Mouse (Mus musculus) limb, embryonic 12.5 days (tissue): Measurements from ENCODE around the gene Lclat1. TPM values are rescaled to one million over a fixed set of nuclear protein-coding genes. Genes with fewer than 3 reads are reported as not detected.

Source experiments
- ATAC-seq: fragments of 200-750 bp; cut with Nextera tagmentation; 2 replicates; pipeline ENCODE4 v1.8.0; 2017; ENCODE audit warnings: low read depth, moderate TSS enrichment; ENCODE audit not compliant: insufficient number of reproducible peaks, insufficient read depth, low FRiP score, low TSS enrichment
- H3K27ac ChIP-seq: fragments of 300-500 bp; sonication (generic); 2 replicates; pipeline ENCODE4 v1.5.1; 2016; ENCODE audit warnings: mild to moderate bottlenecking, moderate library complexity
- H3K27me3 ChIP-seq: fragments of 300-500 bp; sonication (generic); 2 replicates; pipeline ENCODE4 v1.6.1; 2016; ENCODE audit warnings: mild to moderate bottlenecking, moderate library complexity
- H3K36me3 ChIP-seq: fragments of 300-500 bp; sonication (generic); 2 replicates; pipeline ENCODE4 v1.6.1; 2016; ENCODE audit warnings: mild to moderate bottlenecking, moderate library complexity
- H3K4me1 ChIP-seq: fragments of 300-500 bp; sonication (generic); replicated peaks from 2 replicates; pipeline ENCODE4 v1.6.1; 2016
- H3K4me2 ChIP-seq: fragments of 300-500 bp; sonication (generic); 2 replicates; pipeline ENCODE4 v1.6.1; 2016; ENCODE audit warnings: mild to moderate bottlenecking, moderate library complexity
- H3K4me3 ChIP-seq: fragments of 300-500 bp; sonication (generic); replicated peaks from 2 replicates; pipeline ENCODE4 v1.5.1; 2016; ENCODE audit warnings: mild to moderate bottlenecking
- H3K9ac ChIP-seq: fragments of 300-500 bp; sonication (generic); replicated peaks from 2 replicates; pipeline ENCODE4 v1.6.1; 2016; ENCODE audit warnings: mild to moderate bottlenecking, moderate library complexity
- H3K9me3 ChIP-seq: fragments of 300-500 bp; sonication (generic); 2 replicates; pipeline ENCODE4 v1.6.1; 2016; ENCODE audit warnings: mild to moderate bottlenecking, moderate library complexity
- WGBS: fragments of 180-500 bp; shearing (Covaris S2); methylation state at CpG from one replicate; pipeline ENCODE4 v1.1.7; 2016; 5-methylcytosine and 5-hydroxymethylcytosine counted together
- polyA plus RNA-seq: library from polyadenylated mRNA; unstranded; fragments of >200 nt; fragmentation: Nextera tagmentation; extraction: Ambion mirVana; gene quantifications from 2 replicates; pipeline ENCODE4 v1.2.1, GENCODE M21; 2016

Lclat1 gene
- polyA plus RNA-seq, 1 experiment from 2014 or later, result 7.5 TPM

DNA sequence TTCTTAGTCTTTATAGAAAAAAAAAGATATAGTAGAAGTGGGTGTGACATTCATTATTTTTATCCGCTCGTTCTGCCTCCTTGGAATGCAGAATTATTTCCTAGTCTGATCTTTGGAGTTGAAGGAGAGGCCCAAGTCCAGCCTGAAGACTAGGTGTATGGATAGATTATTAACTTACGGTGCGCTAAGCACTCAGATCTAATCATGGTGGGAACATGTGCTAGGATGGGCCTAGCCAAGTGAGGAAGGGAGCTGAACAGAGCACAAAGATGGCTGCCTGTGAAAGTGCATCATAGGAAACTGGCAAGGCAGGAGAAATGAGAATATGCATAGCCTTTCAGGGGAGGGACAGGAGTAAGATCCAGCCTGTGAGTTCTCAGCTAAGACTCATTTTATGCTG lies 5.4 kb downstream of the Lclat1 start:
- no peak overlapping the region for H3K27ac ChIP-seq
- no peaks in the 10 kb centered on the region for H3K9me3 ChIP-seq
- H3K4me3 ChIP-seq, result no peak overlapping the region
- no peak for ATAC-seq
- no peaks in the 10 kb centered on the region for H3K36me3 ChIP-seq
- H3K9ac ChIP-seq, result no peak overlapping the region
- H3K27me3 ChIP-seq, result no peaks in the 10 kb centered on the region
- no peak overlapping the region for H3K4me2 ChIP-seq
- H3K4me1 ChIP-seq, result peaks cover 12% of the 10 kb centered on the region; the same call in 1 of the 2 replicates
- WGBS, result 97% methylated on average over 4 of the region's 4 CpGs

DNA sequence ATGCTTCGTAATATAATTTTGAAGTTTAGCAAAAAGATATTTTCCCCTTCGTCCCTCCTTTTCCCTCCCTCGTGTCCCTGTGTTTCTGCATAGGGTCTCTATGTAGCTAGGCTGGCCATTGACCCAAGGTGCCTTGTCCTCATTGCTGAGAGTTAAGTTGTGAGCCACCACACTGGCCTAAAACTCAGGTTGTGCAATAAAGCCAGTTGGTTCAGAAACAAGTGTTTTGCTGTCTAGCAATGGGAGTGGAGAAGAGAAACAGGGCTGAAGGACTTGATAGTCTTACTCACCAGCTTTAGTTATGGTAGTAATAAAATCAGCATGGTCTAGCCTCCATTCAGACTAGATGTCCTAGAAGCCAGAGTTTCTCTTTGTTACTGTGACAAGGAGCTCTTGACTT lies 10.3 kb downstream of the Lclat1 start:
- no peak overlapping the region for H3K4me3 ChIP-seq
- H3K9ac ChIP-seq, result no peak overlapping the region
- H3K4me2 ChIP-seq, result no peak overlapping the region
- H3K27ac ChIP-seq, result no peak overlapping the region
- H3K9me3 ChIP-seq, result no peaks in the 10 kb centered on the region
- H3K27me3 ChIP-seq, result no peaks in the 10 kb centered on the region
- H3K36me3 ChIP-seq, result no peaks in the 10 kb centered on the region
- ATAC-seq, result no peak
- 92% methylated on average over 3 of the region's 3 CpGs for WGBS
- H3K4me1 ChIP-seq, result no peaks in the 10 kb centered on the region

DNA sequence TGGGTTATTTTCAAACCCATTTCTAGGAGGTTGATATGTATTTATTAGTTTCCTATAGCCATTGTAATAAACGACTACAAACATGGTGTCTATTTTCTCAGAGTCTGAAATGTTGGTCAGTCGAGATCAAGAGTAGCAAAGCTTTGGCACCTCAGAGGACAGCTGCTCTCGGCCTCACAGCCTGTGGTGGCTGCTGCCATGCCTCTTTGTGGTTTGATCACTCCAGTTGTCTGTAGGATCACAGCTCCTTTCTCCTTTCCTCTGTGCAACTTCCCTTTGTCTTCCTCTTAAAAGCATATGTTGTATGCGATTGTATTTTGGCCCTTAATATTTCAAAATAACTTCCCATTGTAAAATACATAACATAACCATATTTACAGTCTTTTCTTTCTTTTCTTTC lies 10.9 kb downstream of the Lclat1 start:
- H3K27me3 ChIP-seq, result no peaks in the 10 kb centered on the region
- H3K9me3 ChIP-seq, result no peaks in the 10 kb centered on the region
- no peaks in the 10 kb centered on the region for H3K4me1 ChIP-seq
- no peaks in the 10 kb centered on the region for H3K36me3 ChIP-seq
- ATAC-seq, result no peak
- H3K4me2 ChIP-seq, result no peak overlapping the region
- H3K4me3 ChIP-seq, result no peak overlapping the region
- 75% methylated on average over 4 of the region's 4 CpGs for WGBS
- H3K27ac ChIP-seq, result no peak overlapping the region
- H3K9ac ChIP-seq, result no peak overlapping the region

DNA sequence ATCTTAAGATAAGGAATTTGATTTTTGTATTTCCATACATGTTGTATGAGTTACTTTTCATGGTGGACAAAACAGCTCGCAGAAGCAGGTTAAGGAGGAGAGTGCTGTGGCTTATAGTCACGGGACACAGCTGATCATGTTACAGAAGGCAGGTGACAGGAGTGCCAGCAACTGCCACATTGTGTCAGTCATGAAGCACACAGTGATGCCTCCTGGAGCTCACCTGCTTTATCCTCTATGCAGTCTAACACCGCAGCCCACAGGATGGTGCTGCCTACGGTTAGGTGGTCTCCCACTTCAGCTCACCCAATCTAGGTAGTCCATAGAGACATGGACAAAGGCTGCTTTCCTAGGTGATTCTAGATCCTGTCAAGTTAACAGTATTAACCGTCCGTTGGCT lies 11.4 kb downstream of the Lclat1 start:
- H3K4me1 ChIP-seq, result no peaks in the 10 kb centered on the region
- H3K4me3 ChIP-seq, result no peak overlapping the region
- no peaks in the 10 kb centered on the region for H3K36me3 ChIP-seq
- H3K9me3 ChIP-seq, result no peaks in the 10 kb centered on the region
- WGBS, result 84% methylated on average over 6 of the region's 6 CpGs
- H3K27me3 ChIP-seq, result no peaks in the 10 kb centered on the region
- H3K9ac ChIP-seq, result no peak overlapping the region
- H3K4me2 ChIP-seq, result no peak overlapping the region
- no peak overlapping the region for H3K27ac ChIP-seq
- no peak for ATAC-seq

DNA sequence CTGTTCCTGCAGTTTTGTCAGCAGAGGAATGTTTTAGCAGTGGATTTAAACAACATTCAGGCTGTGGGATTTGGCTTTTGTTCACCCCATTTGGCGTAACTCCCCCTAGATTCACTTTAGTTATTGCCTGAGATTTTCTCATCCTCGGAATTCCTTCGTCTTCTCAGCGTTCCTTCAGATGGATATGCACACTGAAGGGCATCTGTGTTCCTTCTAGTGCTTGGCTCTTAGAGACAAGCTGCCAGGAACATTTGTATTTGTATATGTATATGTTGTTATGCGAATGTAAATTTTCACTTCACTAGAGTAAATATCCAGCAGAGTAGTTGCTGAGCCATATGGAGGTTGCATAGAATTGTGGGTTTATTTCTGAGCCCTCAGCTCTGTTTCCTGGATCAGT lies 12.8 kb downstream of the Lclat1 start:
- Histone ChIP-seq H3K4me3 (no peak overlapping the region), H3K9ac (no peak overlapping the region), H3K27ac (no peak overlapping the region), H3K4me2 (no peak overlapping the region), H3K36me3 (no peaks in the 10 kb centered on the region), H3K4me1 (no peaks in the 10 kb centered on the region), H3K27me3 (no peaks in the 10 kb centered on the region), H3K9me3 (no peaks in the 10 kb centered on the region)
- no peak for ATAC-seq
- 82% methylated on average over 5 of the region's 5 CpGs for WGBS

DNA sequence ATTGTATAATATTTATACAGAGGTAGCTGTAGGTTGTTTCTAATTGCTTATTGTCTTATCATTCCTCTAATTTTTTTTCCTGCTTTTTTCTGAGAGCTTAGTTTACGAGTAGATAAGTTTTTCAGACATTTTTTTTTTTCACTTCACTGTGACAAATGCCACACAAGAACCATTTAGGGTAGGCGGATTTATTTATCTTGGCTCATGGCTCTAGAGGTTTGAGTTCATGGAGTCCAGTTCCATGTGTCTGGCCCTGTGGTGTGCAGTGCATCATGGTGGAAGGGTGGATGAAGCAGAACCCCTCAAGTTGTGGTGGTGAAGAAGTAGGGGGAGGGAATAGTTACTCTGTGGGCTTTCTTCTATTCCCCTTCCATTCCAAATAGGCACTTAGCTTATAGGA lies 13.9 kb downstream of the Lclat1 start:
- Histone ChIP-seq H3K9ac (no peak overlapping the region), H3K4me1 (0 out of 2 replicates have a peak, but pooled peaks cover 3% of the 10 kb centered on the region), H3K4me2 (no peak overlapping the region), H3K36me3 (no peaks in the 10 kb centered on the region), H3K4me3 (no peak overlapping the region), H3K27ac (no peak overlapping the region), H3K9me3 (no peaks in the 10 kb centered on the region), H3K27me3 (no peaks in the 10 kb centered on the region)
- WGBS, result 91% methylated on average over 2 of the region's 2 CpGs
- ATAC-seq, result no peak

DNA sequence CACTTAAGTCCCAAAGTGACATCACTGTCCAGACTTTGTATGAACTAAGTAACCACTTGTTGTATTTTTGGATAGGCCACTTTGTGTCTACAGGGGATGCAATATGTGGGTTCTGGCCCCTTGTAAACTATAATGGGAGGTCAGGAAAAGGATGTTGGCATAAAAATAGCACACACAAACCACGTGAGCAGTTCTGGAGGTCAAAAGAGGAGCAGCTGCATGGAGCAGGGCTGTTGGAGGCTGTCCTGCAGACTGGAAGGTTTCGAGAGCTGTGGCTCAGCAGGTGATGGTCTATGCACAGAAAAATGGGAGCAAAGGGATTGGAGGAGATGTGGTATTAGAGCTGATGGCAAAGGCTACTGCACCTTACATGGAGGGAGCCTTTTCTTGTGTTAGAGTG lies 18.6 kb downstream of the Lclat1 start:
- WGBS, result 71% methylated on average over 2 of the region's 2 CpGs
- H3K27ac ChIP-seq, result no peak overlapping the region

DNA sequence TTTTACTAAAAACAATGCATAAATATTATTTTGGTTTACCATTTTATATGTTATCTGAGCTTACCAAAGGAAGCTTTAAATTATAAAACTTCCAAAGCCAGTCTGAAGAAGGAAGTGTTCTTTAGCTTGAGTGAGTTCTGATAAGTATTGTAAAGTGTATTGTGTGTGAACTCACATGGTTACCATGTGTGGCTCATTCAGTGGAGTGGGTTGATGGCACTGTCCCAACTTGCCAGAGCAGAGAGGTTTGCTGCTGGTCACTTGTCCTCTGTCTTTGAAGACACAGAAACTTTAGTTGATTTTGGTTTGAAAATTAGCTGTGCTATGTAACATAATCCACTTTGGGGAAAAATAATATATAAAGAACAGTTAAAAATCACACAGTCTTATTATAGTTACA lies 19.1 kb downstream of the Lclat1 start:
- no peaks in the 10 kb centered on the region for H3K27me3 ChIP-seq
- no peak for ATAC-seq
- H3K4me3 ChIP-seq, result no peak overlapping the region
- 0 out of 2 replicates have a peak, but pooled peaks cover 3% of the 10 kb centered on the region for H3K4me1 ChIP-seq
- H3K36me3 ChIP-seq, result no peaks in the 10 kb centered on the region
- H3K9me3 ChIP-seq, result no peaks in the 10 kb centered on the region
- no peak overlapping the region for H3K27ac ChIP-seq
- no peak overlapping the region for H3K9ac ChIP-seq
- H3K4me2 ChIP-seq, result no peak overlapping the region

More for the DNA sequence above, 18.6 kb downstream of the Lclat1 start:
- Histone ChIP-seq H3K27me3 (no peaks in the 10 kb centered on the region), H3K9ac (no peak overlapping the region), H3K9me3 (no peaks in the 10 kb centered on the region), H3K4me3 (no peak overlapping the region), H3K36me3 (no peaks in the 10 kb centered on the region), H3K4me1 (0 out of 2 replicates have a peak, but pooled peaks cover 3% of the 10 kb centered on the region), H3K4me2 (no peak overlapping the region)
- ATAC-seq, result no peak

DNA sequence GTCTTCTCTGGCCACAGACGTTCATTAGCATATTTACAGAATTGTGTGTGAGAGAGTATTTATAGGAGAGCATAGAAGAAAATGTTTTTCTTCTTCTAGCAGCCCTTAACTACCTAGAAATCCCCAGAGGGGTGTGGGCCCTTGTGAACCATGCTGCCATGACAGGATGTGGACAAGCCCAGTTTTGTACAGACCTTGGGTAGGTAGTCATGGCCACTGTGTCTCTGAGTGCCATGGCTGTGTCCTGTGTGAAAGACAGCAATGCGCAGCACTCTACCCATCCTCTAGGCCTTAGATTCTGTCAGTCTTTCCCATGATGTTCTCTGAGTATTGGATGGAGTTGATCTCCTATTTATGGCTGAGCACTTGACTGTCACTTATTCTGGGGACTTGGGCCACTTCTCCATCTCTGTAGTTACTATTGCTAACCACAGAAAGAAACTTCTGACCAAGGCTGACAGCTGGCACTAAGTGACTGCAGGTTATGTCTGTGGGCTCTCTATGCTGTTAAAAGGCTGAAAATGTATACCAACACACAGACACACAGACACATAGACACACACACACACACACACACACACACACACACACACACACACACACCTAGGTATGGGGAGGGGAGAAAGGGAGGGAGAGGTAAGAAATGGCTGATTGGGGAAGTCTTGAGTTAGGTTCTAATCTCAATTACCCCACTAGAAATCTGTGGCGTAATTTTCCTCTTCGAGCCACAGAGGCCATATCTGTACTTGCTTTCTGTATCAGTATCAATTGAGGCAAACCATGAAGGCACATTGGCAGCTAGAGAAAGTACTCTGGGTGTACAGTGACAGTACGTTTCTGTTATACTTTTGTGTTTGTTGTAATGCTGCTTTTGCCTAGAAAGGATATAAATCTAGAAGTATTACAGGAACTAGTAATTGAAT lies 29.0 kb downstream of the Lclat1 start:
- Histone ChIP-seq H3K27me3 (no peaks in the 10 kb centered on the region), H3K4me2 (no peak overlapping the region), H3K27ac (no peak overlapping the region), H3K4me1 (no peaks in the 10 kb centered on the region), H3K9ac (no peak overlapping the region), H3K4me3 (no peak overlapping the region), H3K36me3 (no peaks in the 10 kb centered on the region), H3K9me3 (0 out of 2 replicates have a peak, but pooled peaks cover 4% of the 10 kb centered on the region)
- 92% methylated on average over 5 of the region's 5 CpGs for WGBS
- no peak for ATAC-seq

DNA sequence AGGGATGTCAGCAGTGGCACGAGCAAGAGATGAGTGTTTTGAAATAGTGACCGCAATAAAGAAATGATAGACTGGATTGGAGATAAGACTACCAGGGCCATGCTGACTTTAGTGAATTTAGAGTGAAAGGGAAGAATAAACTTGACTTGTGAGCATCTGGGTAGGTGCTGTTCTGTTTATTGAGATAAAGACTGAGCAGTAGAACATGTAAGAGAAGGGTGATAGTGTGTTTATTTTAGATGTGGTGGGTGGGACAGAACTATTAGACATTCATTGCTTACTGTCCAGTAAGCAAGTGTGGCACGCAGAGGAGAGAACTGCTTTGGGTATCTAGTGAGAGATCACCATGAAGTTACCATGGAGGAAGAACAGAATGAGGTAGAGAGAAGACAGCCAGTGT lies 30.4 kb downstream of the Lclat1 start:
- Histone ChIP-seq H3K4me2 (no peak overlapping the region), H3K27me3 (no peaks in the 10 kb centered on the region), H3K9ac (no peak overlapping the region), H3K4me3 (no peak overlapping the region), H3K36me3 (no peaks in the 10 kb centered on the region), H3K4me1 (no peaks in the 10 kb centered on the region), H3K27ac (no peak overlapping the region), H3K9me3 (0 out of 2 replicates have a peak, but pooled peaks cover 4% of the 10 kb centered on the region)
- ATAC-seq, result no peak
- 95% methylated on average over 3 of the region's 3 CpGs for WGBS

DNA sequence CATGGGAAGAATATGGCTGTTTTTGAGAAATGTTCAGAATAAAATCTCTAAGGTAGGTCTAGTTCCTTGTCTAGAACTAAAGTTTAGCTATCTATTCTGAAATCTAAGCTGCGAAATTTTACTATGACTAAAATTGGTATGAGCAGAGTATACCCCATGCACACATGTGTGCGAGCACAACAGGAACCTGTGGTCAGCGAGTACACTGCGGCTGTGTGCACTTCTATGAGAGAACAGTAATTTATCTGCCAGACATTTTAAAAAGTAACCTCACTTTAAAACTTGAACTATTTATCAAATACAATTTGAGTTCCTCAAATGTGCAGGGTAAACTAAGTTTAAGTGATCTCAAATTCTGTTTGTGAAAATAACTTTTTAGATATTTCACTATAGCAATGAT lies 34.2 kb downstream of the Lclat1 start:
- Histone ChIP-seq H3K36me3 (no peaks in the 10 kb centered on the region), H3K9me3 (0 out of 2 replicates have a peak, but pooled peaks cover 4% of the 10 kb centered on the region), H3K4me1 (no peaks in the 10 kb centered on the region), H3K27ac (no peak overlapping the region), H3K4me2 (no peak overlapping the region), H3K27me3 (no peaks in the 10 kb centered on the region), H3K4me3 (no peak overlapping the region), H3K9ac (no peak overlapping the region)
- ATAC-seq, result no peak
- WGBS, result 91% methylated on average over 4 of the region's 4 CpGs

DNA sequence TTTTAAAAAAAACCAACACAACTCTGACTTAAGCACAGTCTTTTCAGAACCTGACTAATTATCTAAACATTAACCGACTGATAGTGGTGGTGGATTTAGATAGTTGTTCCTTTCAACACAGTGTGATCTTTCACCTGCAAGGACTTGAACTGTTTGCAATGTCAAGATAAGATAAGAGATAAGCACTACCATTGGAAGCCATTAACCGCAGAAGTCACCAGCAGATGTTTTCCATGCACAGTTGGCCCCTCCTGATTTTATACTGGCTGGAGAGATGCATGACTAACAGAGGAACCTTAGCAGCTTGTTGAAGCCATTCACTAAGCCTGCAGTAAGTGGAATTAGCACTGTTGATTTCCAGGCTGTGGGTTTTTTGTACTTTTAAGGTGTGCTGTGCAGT lies 34.7 kb downstream of the Lclat1 start:
- 61% methylated on average over 2 of the region's 2 CpGs for WGBS
- no peak for ATAC-seq

More for the DNA sequence above, 34.7 kb downstream of the Lclat1 start:
- H3K9me3 ChIP-seq, result 0 out of 2 replicates have a peak, but pooled peaks cover 4% of the 10 kb centered on the region
- H3K27me3 ChIP-seq, result no peaks in the 10 kb centered on the region
- no peak overlapping the region for H3K27ac ChIP-seq
- H3K9ac ChIP-seq, result no peak overlapping the region
- no peak overlapping the region for H3K4me3 ChIP-seq
- no peak overlapping the region for H3K4me2 ChIP-seq
- no peaks in the 10 kb centered on the region for H3K4me1 ChIP-seq
- no peaks in the 10 kb centered on the region for H3K36me3 ChIP-seq
